Mouse (Mus musculus) kidney, adult 8-10 months (tissue): ENCODE results near the gene Clec11a.
"Not testable (repeated sequence)": the region's sequence is repeated elsewhere in the genome, so short reads cannot be mapped to it uniquely, and the experiment has no call there.

Source experiments
- DNase-seq, 2 experiments: peaks; one replicate each; pipeline ENCODE4 v3.0.0; 2022

Gene Clec11a

GRCm38 (mm10) chr7:44320886-44321285 lies 14.2 kb upstream of the Clec11a start:
- no peak for DNase-seq

- peak in 1 of 2 experiments; percentile 18 for DNase-seq
Observed at GRCm38 (mm10) chr7:44317913-44318312, 11.2 kb upstream of the Clec11a start.

GRCm38 (mm10) chr7:44312484-44312883 lies 5.8 kb upstream of the Clec11a start:
- no peak for DNase-seq

- no peak for DNase-seq
Observed at GRCm38 (mm10) chr7:44311713-44312304, 5.1 kb upstream of the Clec11a start.

GRCm38 (mm10) chr7:44310878-44311712 lies 4.4 kb upstream of the Clec11a start:
- no peak for DNase-seq

- no peak for DNase-seq
Observed at GRCm38 (mm10) chr7:44310285-44310877, 3.7 kb upstream of the Clec11a start.

- DNase-seq, result no peak
Observed at GRCm38 (mm10) chr7:44309475-44310284, 3.0 kb upstream of the Clec11a start, which contains the start of gene Shank1. Gene Shank1 (plus strand): TSS chr7:44310253.

GRCm38 (mm10) chr7:44307261-44308020 lies 739 bp upstream of the Clec11a start:
- no peak for DNase-seq

GRCm38 (mm10) chr7:44305686-44306085 lies 1.0 kb downstream of the Clec11a start:
- DNase-seq, result no peak

- DNase-seq, result peak; percentile 98 to 100
Observed at GRCm38 (mm10) chr7:44304775-44305641, 1.7 kb downstream of the Clec11a start.

- no peak for DNase-seq
Observed at GRCm38 (mm10) chr7:44304463-44304774, 2.3 kb downstream of the Clec11a start.

GRCm38 (mm10) chr7:44303346-44304340 lies 3.1 kb downstream of the Clec11a start:
- no peak for DNase-seq

- not testable (repeated sequence) for DNase-seq
Observed at GRCm38 (mm10) chr7:44297501-44297900, 9.2 kb downstream of the Clec11a start.

GRCm38 (mm10) chr7:44291418-44291817 lies 15.3 kb downstream of the Clec11a start:
- no peak for DNase-seq

GRCm38 (mm10) chr7:44290986-44291385 lies 15.7 kb downstream of the Clec11a start:
- no peak for DNase-seq

- no peak for DNase-seq
Observed at GRCm38 (mm10) chr7:44287760-44288159, 18.9 kb downstream of the Clec11a start.

GRCm38 (mm10) chr7:44281586-44281985 lies 25.1 kb downstream of the Clec11a start:
- DNase-seq, result no peak

GRCm38 (mm10) chr7:44280959-44281358 lies 25.7 kb downstream of the Clec11a start:
- DNase-seq, result no peak

- peak in 1 of 2 experiments; percentile 57 for DNase-seq
Observed at GRCm38 (mm10) chr7:44277250-44277622, 29.5 kb downstream of the Clec11a start.
